8 mouse cellular contexts compared by ENCODE assay signal in genomic region chr2:30983024-30983423, GRCm38 (mm10). TPM values are rescaled to one million over a fixed set of nuclear protein-coding genes. Genes with fewer than 3 reads are reported as not detected.
DNase-seq lines count a peak whose midpoint lies in the region; ATAC-seq lines count a peak whose summit lies in the region.

No protein-coding gene starts in this region.

- H3K9ac ChIP-seq in limb, embryonic 11.5 days (ENCODE audit: low read length): no peak overlapping the region
- H3K9ac ChIP-seq in stomach, embryonic 15.5 days: no peak overlapping the region

- 47% methylated on average over 7 of the region's 7 CpGs for WGBS in limb, embryonic 11.5 days
- 43% methylated on average over 7 of the region's 7 CpGs for WGBS in stomach, embryonic 15.5 days

- no peak for ATAC-seq in cerebellum, adult (ENCODE audit: insufficient number of reproducible peaks, low FRiP score, low TSS enrichment)
- ATAC-seq in limb, embryonic 11.5 days (ENCODE audit: insufficient number of reproducible peaks, low FRiP score, low TSS enrichment, low read depth): no peak
- ATAC-seq in stomach, embryonic 15.5 days (ENCODE audit: insufficient read depth, low FRiP score, low read depth): no peak

- H3K4me2 ChIP-seq in limb, embryonic 11.5 days (ENCODE audit: low read depth, severe bottlenecking): peak overlapping the region; percentile 70; the same call in 1 of the 2 replicates
- peak overlapping the region; percentile 77 for H3K4me2 ChIP-seq in stomach, embryonic 15.5 days

- H3K27ac ChIP-seq in limb, embryonic 11.5 days (replicated peaks; ENCODE audit: low read depth, low read length): no peak overlapping the region
- no peak overlapping the region for H3K27ac ChIP-seq in stomach, embryonic 15.5 days

- no peaks in the 10 kb centered on the region for H3K27me3 ChIP-seq in limb, embryonic 11.5 days (ENCODE audit: control insufficient read depth, insufficient read depth, low read length)
- H3K27me3 ChIP-seq in stomach, embryonic 15.5 days (replicated peaks): no peaks in the 10 kb centered on the region

- DNase-seq in cerebellum, adult 11 months: peak; percentile 35
- DNase-seq in right cerebral cortex, postnatal 10 days (ENCODE audit: low spot score in 2 of 2): peak; percentile 49 to 59
- no peak for DNase-seq in right cerebral cortex, postnatal 25 days
- DNase-seq in limb, embryonic 11.5 days (ENCODE audit: low spot score): no peak
- no peak for DNase-seq in c-Kit-positive CD71-positive TER-119-positive erythroid progenitor cells, embryonic 14.5 days (ENCODE audit: low spot score)
- DNase-seq in B cell, adult 2 months: no peak

- peaks cover 4% of the 10 kb centered on the region for H3K4me1 ChIP-seq in limb, embryonic 11.5 days (ENCODE audit: control insufficient read depth, insufficient read depth, low read length)
- H3K4me1 ChIP-seq in stomach, embryonic 15.5 days: peaks cover 29% of the 10 kb centered on the region

- no peaks in the 10 kb centered on the region; the same call in 1 of the 2 replicates for H3K36me3 ChIP-seq in limb, embryonic 11.5 days (ENCODE audit: control insufficient read depth, insufficient read depth, low read length)
- H3K36me3 ChIP-seq in stomach, embryonic 15.5 days: peaks cover 20% of the 10 kb centered on the region; the same call in 1 of the 2 replicates

- no peaks in the 10 kb centered on the region for H3K9me3 ChIP-seq in limb, embryonic 11.5 days (ENCODE audit: control insufficient read depth, low read length)
- no peaks in the 10 kb centered on the region for H3K9me3 ChIP-seq in stomach, embryonic 15.5 days

- peak overlapping the region; percentile 85; the same call in 1 of the 2 replicates for H3K4me3 ChIP-seq in limb, embryonic 11.5 days (ENCODE audit: low read depth, low read length)
- peak overlapping the region; percentile 67 for H3K4me3 ChIP-seq in stomach, embryonic 15.5 days (replicated peaks)

RNA-seq across cellular contexts. Expression of gene Usp20, which starts 0.9 kb away (rescaled TPM):
- polyA plus RNA-seq in limb, embryonic 11.5 days (2014; fragmentation: Nextera tagmentation; extraction: Ambion mirVana): 9.4 and 9.6 TPM in 2 replicates
- polyA plus RNA-seq in stomach, embryonic 15.5 days (2015; fragmentation: Nextera tagmentation; extraction: Ambion mirVana): 17.4 and 19.0 TPM in 2 replicates

RNA-seq across cellular contexts. Expression of gene BC005624, which starts 1.0 kb away (rescaled TPM):
- 47.7 and 53.3 TPM in 2 replicates for polyA plus RNA-seq in limb, embryonic 11.5 days (2014; fragmentation: Nextera tagmentation; extraction: Ambion mirVana)
- 53.8 TPM in 2 replicates for polyA plus RNA-seq in stomach, embryonic 15.5 days (2015; fragmentation: Nextera tagmentation; extraction: Ambion mirVana)

RNA-seq across cellular contexts. Expression of gene Tor1a, which starts 15.3 kb away (rescaled TPM):
- 77.7 and 83.5 TPM in 2 replicates for polyA plus RNA-seq in limb, embryonic 11.5 days (2014; fragmentation: Nextera tagmentation; extraction: Ambion mirVana)
- 73.9 and 74.5 TPM in 2 replicates for polyA plus RNA-seq in stomach, embryonic 15.5 days (2015; fragmentation: Nextera tagmentation; extraction: Ambion mirVana)

RNA-seq across cellular contexts. Expression of gene Tor1b, which starts 30.3 kb away (rescaled TPM):
- 26.3 and 28.1 TPM in 2 replicates for polyA plus RNA-seq in limb, embryonic 11.5 days (2014; fragmentation: Nextera tagmentation; extraction: Ambion mirVana)
- 30.6 and 31.1 TPM in 2 replicates for polyA plus RNA-seq in stomach, embryonic 15.5 days (2015; fragmentation: Nextera tagmentation; extraction: Ambion mirVana)

RNA-seq across cellular contexts. Expression of gene Ptges, which starts 53.4 kb away (rescaled TPM):
- polyA plus RNA-seq in limb, embryonic 11.5 days (2014; fragmentation: Nextera tagmentation; extraction: Ambion mirVana): 7.9 and 10.3 TPM in 2 replicates
- polyA plus RNA-seq in stomach, embryonic 15.5 days (2015; fragmentation: Nextera tagmentation; extraction: Ambion mirVana): 6.7 and 9.0 TPM in 2 replicates

Comparison
In these comparisons a context has a peak if more than half of its experiments do, and no peak if none do; other contexts are left out.
1. DNase-seq: peak in cerebellum, adult 11 months (single experiment) and right cerebral cortex, postnatal 10 days (2 of 2); none in right cerebral cortex, postnatal 25 days (single experiment), limb, embryonic 11.5 days (single experiment), c-Kit-positive CD71-positive TER-119-positive erythroid progenitor cells, embryonic 14.5 days (single experiment) and B cell, adult 2 months (0 of 2).